Mouse (Mus musculus): ENCODE results near the gene Dlgap4. TPM values are rescaled to one million over a fixed set of nuclear protein-coding genes. Genes with fewer than 3 reads are reported as not detected.
A peak's percentile ranks its signal among the peaks of the same experiment; 100 is the strongest.

Dlgap4 gene
- polyA plus RNA-seq, 1 experiment from 2014 or later = 119 TPM

DNA sequence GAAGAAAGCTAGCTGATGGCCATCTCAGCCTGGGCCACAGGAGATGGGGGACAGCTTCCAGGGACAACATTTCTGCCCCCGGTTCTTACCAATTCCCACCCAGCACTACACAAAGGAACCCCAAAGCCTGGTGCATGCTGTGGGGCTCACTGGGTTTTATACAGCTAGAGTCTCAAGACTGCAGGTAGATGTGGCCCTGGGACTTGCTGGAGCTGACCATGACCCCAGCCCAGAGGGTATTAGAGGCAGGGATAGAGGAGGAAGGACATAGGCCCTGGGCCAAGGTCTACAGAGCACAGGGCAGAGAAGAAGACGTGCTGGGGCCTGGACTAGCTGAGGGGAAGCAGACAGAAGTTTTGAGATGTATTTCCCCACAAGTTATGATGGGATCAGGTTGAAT is 163.4 kb downstream of the Dlgap4 start:
- Histone ChIP-seq H3K4me3 (ENCODE audit: low read depth, low read length) (no peak overlapping the region), H3K9ac (replicated peaks; ENCODE audit: low read length) (no peak overlapping the region), H3K36me3 (replicated peaks; ENCODE audit: control insufficient read depth, insufficient read depth, low read depth, low read length) (no peaks in the 10 kb centered on the region), H3K9me3 (replicated peaks; ENCODE audit: control insufficient read depth, low read length) (no peaks in the 10 kb centered on the region), H3K4me2 (ENCODE audit: low read depth, low read length) (no peak overlapping the region), H3K27ac (replicated peaks; ENCODE audit: low read depth, low read length) (no peak overlapping the region), H3K27me3 (ENCODE audit: control insufficient read depth, insufficient read depth, low read length) (0 out of 2 replicates have a peak, but pooled peaks cover 3% of the 10 kb centered on the region), H3K4me1 (ENCODE audit: control insufficient read depth, insufficient read depth, low read length) (peaks cover 2% of the 10 kb centered on the region)
- no peak for DNase-seq (ENCODE audit: low spot score)
- no peak for ATAC-seq (replicated peaks; ENCODE audit: insufficient number of reproducible peaks, low FRiP score, low TSS enrichment, low read depth)
- WGBS = 91% methylated on average over 2 of the region's 2 CpGs

DNA sequence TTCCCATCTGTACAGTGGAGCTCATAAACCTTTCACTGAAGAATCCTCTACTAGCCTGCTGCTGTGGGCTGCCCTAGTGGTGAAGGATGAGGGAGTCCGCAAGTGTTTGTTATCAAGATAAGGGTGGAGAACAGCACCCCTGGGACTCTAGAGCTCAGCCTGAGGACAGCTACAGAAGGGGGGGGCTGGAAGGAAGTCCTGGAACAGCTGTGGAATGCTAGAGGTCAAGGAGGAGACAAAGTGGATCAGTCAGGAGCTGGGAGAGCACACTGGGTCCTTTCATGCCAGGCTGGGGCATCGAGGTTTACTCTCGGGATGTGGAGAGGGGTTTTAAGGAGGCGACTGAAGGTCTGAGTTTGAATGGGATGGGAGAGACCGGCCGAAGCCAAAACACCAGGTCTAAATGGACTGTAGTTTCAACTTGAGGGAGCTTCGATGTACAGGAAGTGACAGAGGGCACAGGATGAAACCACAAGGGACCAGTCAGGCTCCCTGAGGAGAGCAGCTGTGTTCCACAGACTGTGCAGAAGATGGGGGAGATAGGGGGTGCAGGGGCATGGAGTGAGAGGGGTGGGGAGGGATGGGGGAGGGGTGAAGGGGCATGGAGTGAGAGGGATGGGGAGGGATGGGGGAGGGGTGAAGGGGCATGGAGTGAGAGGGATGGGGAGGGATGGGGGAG is 164.0 kb downstream of the Dlgap4 start:
- Histone ChIP-seq H3K9me3 (replicated peaks; ENCODE audit: control insufficient read depth, low read length) (no peaks in the 10 kb centered on the region), H3K27me3 (ENCODE audit: control insufficient read depth, insufficient read depth, low read length) (0 out of 2 replicates have a peak, but pooled peaks cover 3% of the 10 kb centered on the region), H3K4me3 (ENCODE audit: low read depth, low read length) (no peak overlapping the region), H3K9ac (replicated peaks; ENCODE audit: low read length) (no peak overlapping the region), H3K4me2 (ENCODE audit: low read depth, low read length) (no peak overlapping the region), H3K36me3 (replicated peaks; ENCODE audit: control insufficient read depth, insufficient read depth, low read depth, low read length) (no peaks in the 10 kb centered on the region), H3K4me1 (ENCODE audit: control insufficient read depth, insufficient read depth, low read length) (peaks cover 2% of the 10 kb centered on the region), H3K27ac (replicated peaks; ENCODE audit: low read depth, low read length) (no peak overlapping the region)
- WGBS = 34% methylated on average over 7 of the region's 7 CpGs
- no peak for ATAC-seq (replicated peaks; ENCODE audit: insufficient number of reproducible peaks, low FRiP score, low TSS enrichment, low read depth)
- no peak for DNase-seq (ENCODE audit: low spot score)

DNA sequence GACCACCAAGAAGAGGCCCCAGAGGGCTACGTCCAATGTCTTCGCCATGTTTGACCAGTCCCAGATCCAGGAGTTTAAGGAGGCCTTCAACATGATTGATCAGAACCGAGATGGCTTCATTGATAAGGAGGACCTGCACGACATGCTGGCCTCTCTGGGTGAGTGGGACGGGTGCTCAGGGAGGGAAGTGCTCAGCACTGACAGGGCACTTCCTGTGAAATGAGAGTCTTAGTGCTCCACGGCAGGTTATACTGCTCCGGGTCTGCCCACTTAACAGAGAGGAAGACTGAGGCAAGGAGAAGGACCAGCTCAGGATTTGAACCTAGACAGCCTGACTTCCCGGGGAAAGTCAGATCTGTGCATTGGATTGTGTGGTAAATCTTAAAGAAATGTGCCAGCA is 165.1 kb downstream of the Dlgap4 start:
- Histone ChIP-seq H3K27ac (replicated peaks; ENCODE audit: low read depth, low read length) (no peak overlapping the region), H3K4me1 (ENCODE audit: control insufficient read depth, insufficient read depth, low read length) (peaks cover 2% of the 10 kb centered on the region)

DNA sequence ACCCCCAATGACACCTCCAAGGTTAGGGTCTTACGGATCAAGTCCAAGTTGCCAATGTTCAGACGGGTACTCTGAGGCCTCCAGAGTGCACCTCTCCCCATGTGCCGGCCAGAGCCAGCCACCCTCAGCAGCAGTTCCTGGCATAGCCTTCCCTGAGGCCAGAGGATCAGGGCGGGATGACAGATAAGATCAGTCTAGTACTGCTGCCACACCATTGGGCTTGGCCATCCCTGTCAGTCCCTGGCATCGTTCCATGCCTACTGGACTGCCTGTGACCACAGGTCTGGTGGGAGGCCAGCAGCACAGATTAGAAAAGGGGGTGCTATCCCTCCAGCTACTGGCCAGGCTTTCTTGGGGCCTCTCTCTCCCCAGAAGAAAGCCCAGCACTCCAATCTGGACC is 165.5 kb downstream of the Dlgap4 start:
- H3K4me3 ChIP-seq (ENCODE audit: low read depth, low read length) = no peak overlapping the region
- H3K4me2 ChIP-seq (ENCODE audit: low read depth, low read length) = no peak overlapping the region
- peaks cover 2% of the 10 kb centered on the region for H3K4me1 ChIP-seq (ENCODE audit: control insufficient read depth, insufficient read depth, low read length)
- DNase-seq (ENCODE audit: low spot score) (no peak), ATAC-seq (replicated peaks; ENCODE audit: insufficient number of reproducible peaks, low FRiP score, low TSS enrichment, low read depth) (no peak)
- H3K27ac ChIP-seq (replicated peaks; ENCODE audit: low read depth, low read length) = no peak overlapping the region
- no peaks in the 10 kb centered on the region for H3K9me3 ChIP-seq (replicated peaks; ENCODE audit: control insufficient read depth, low read length)
- H3K9ac ChIP-seq (replicated peaks; ENCODE audit: low read length) = no peak overlapping the region
- 0 out of 2 replicates have a peak, but pooled peaks cover 3% of the 10 kb centered on the region for H3K27me3 ChIP-seq (ENCODE audit: control insufficient read depth, insufficient read depth, low read length)
- WGBS = 69% methylated on average over 5 of the region's 5 CpGs
- no peaks in the 10 kb centered on the region for H3K36me3 ChIP-seq (replicated peaks; ENCODE audit: control insufficient read depth, insufficient read depth, low read depth, low read length)

More for the DNA sequence above, 165.1 kb downstream of the Dlgap4 start:
- no peak overlapping the region for H3K4me2 ChIP-seq (ENCODE audit: low read depth, low read length)
- no peak overlapping the region for H3K9ac ChIP-seq (replicated peaks; ENCODE audit: low read length)
- H3K9me3 ChIP-seq (replicated peaks; ENCODE audit: control insufficient read depth, low read length) = no peaks in the 10 kb centered on the region
- DNase-seq (ENCODE audit: low spot score) = no peak
- H3K36me3 ChIP-seq (replicated peaks; ENCODE audit: control insufficient read depth, insufficient read depth, low read depth, low read length) = no peaks in the 10 kb centered on the region
- no peak overlapping the region for H3K4me3 ChIP-seq (ENCODE audit: low read depth, low read length)
- 83% methylated on average over 8 of the region's 8 CpGs for WGBS
- no peak for ATAC-seq (replicated peaks; ENCODE audit: insufficient number of reproducible peaks, low FRiP score, low TSS enrichment, low read depth)
- H3K27me3 ChIP-seq (ENCODE audit: control insufficient read depth, insufficient read depth, low read length) = 0 out of 2 replicates have a peak, but pooled peaks cover 3% of the 10 kb centered on the region

DNA sequence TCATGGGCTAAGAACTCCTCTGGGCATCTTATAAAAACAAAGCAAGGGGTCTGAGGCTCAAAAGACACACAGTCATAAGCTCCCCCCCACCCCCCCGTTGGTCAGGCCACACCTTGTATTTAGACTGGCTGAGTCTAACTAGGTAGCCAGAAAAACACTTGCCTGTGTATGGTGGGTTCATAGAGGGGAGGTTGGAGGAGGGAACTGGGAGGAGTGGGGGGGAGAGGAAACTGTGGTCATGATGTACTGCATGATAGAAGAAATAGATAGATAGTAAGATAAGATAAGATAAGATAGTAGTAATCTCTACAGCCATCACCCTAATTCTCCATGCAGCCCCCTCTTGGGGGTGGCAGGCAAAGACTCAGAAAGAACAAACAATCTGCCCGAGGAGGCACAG is 166.0 kb downstream of the Dlgap4 start:
- Histone ChIP-seq H3K4me1 (ENCODE audit: control insufficient read depth, insufficient read depth, low read length) (peaks cover 2% of the 10 kb centered on the region), H3K27ac (replicated peaks; ENCODE audit: low read depth, low read length) (no peak overlapping the region), H3K36me3 (replicated peaks; ENCODE audit: control insufficient read depth, insufficient read depth, low read depth, low read length) (no peaks in the 10 kb centered on the region), H3K4me2 (ENCODE audit: low read depth, low read length) (no peak overlapping the region), H3K4me3 (ENCODE audit: low read depth, low read length) (no peak overlapping the region), H3K27me3 (ENCODE audit: control insufficient read depth, insufficient read depth, low read length) (0 out of 2 replicates have a peak, but pooled peaks cover 3% of the 10 kb centered on the region), H3K9me3 (replicated peaks; ENCODE audit: control insufficient read depth, low read length) (no peaks in the 10 kb centered on the region), H3K9ac (replicated peaks; ENCODE audit: low read length) (no peak overlapping the region)
- DNase-seq (ENCODE audit: low spot score) = no peak
- no peak for ATAC-seq (replicated peaks; ENCODE audit: insufficient number of reproducible peaks, low FRiP score, low TSS enrichment, low read depth)
- WGBS = 59% methylated on average over 2 of the region's 2 CpGs

DNA sequence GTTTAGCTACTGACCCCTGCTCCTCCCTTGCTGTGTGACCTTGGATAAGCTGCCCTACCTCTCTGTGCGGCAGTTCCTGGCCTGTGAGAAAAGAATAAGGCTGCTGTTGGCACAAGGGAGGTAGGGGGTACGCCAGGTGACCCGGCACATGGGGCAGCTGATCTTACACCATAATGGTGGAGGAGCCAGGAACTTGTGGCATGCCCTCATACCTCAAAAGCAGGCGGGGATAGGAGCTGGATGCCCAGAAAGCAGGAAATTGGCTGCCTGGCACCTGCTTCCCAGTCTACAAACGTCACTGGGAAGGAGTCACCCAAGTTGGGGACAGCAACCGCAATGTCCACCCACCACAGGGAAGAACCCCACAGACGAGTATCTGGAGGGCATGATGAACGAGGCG is 166.6 kb downstream of the Dlgap4 start:
- ATAC-seq (replicated peaks; ENCODE audit: insufficient number of reproducible peaks, low FRiP score, low TSS enrichment, low read depth) = no peak
- no peak overlapping the region for H3K4me2 ChIP-seq (ENCODE audit: low read depth, low read length)
- H3K27ac ChIP-seq (replicated peaks; ENCODE audit: low read depth, low read length) = no peak overlapping the region
- H3K9ac ChIP-seq (replicated peaks; ENCODE audit: low read length) = no peak overlapping the region
- H3K4me3 ChIP-seq (ENCODE audit: low read depth, low read length) = no peak overlapping the region
- no peak for DNase-seq (ENCODE audit: low spot score)
- H3K27me3 ChIP-seq (ENCODE audit: control insufficient read depth, insufficient read depth, low read length) = 0 out of 2 replicates have a peak, but pooled peaks cover 3% of the 10 kb centered on the region
- 70% methylated on average over 9 of the region's 9 CpGs for WGBS
- H3K4me1 ChIP-seq (ENCODE audit: control insufficient read depth, insufficient read depth, low read length) = no peaks in the 10 kb centered on the region
- H3K9me3 ChIP-seq (replicated peaks; ENCODE audit: control insufficient read depth, low read length) = no peaks in the 10 kb centered on the region
- no peaks in the 10 kb centered on the region for H3K36me3 ChIP-seq (replicated peaks; ENCODE audit: control insufficient read depth, insufficient read depth, low read depth, low read length)

DNA sequence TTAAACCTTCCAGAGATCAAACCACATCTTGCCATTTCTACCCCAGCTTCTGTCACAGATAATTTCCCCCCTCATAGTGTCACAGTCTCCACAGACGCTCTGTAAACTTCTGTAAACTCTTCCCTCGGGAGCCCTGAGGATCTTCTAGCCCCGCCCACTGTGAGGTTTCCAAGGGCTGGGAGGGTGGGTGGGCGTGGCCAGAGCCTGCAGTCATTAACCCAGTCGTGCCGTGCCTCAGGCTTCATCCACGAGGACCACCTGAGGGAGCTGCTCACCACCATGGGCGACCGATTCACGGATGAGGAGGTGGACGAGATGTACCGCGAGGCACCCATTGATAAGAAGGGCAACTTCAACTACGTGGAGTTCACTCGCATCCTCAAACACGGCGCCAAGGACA is 167.2 kb downstream of the Dlgap4 start:
- WGBS = 15% methylated on average over 17 of the region's 17 CpGs
- H3K4me2 ChIP-seq (ENCODE audit: low read depth, low read length) = no peak overlapping the region

DNA sequence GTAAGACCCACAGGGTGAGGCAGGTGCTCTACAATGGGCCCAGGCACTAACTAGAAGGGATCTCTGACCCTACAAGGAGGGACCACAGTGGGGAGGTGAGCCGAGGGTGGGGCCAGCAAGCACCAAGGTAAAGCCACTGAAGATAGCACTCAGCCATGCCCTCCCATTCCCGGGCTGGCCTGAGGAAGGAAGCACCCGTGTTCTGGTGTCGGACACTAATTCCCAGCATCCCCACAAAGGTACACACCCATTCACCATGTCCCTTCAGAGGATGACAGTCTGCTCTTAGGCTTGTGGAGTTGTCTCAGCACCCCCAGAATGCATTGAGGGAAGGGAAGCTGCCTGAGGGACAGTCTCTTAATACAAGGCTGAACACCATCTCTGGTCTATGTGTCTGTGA is 167.8 kb downstream of the Dlgap4 start:
- WGBS = 82% methylated on average over 4 of the region's 4 CpGs
- Histone ChIP-seq H3K27ac (replicated peaks; ENCODE audit: low read depth, low read length) (no peak overlapping the region), H3K9ac (replicated peaks; ENCODE audit: low read length) (no peak overlapping the region), H3K36me3 (replicated peaks; ENCODE audit: control insufficient read depth, insufficient read depth, low read depth, low read length) (no peaks in the 10 kb centered on the region), H3K27me3 (ENCODE audit: control insufficient read depth, insufficient read depth, low read length) (no peaks in the 10 kb centered on the region), H3K4me1 (ENCODE audit: control insufficient read depth, insufficient read depth, low read length) (no peaks in the 10 kb centered on the region), H3K9me3 (replicated peaks; ENCODE audit: control insufficient read depth, low read length) (no peaks in the 10 kb centered on the region), H3K4me2 (ENCODE audit: low read depth, low read length) (no peak overlapping the region), H3K4me3 (ENCODE audit: low read depth, low read length) (no peak overlapping the region)
- ATAC-seq (replicated peaks; ENCODE audit: insufficient number of reproducible peaks, low FRiP score, low TSS enrichment, low read depth) = peak; percentile 37; the same call in 1 of the 2 replicates
- no peak for DNase-seq (ENCODE audit: low spot score)

More for the DNA sequence above, 167.2 kb downstream of the Dlgap4 start:
- no peak overlapping the region for H3K4me3 ChIP-seq (ENCODE audit: low read depth, low read length)
- ATAC-seq (replicated peaks; ENCODE audit: insufficient number of reproducible peaks, low FRiP score, low TSS enrichment, low read depth) (peak; percentile 4; the same call in 1 of the 2 replicates), DNase-seq (ENCODE audit: low spot score) (peak; percentile 38)
- no peak overlapping the region for H3K9ac ChIP-seq (replicated peaks; ENCODE audit: low read length)
- no peaks in the 10 kb centered on the region for H3K36me3 ChIP-seq (replicated peaks; ENCODE audit: control insufficient read depth, insufficient read depth, low read depth, low read length)
- H3K27ac ChIP-seq (replicated peaks; ENCODE audit: low read depth, low read length) = no peak overlapping the region
- H3K9me3 ChIP-seq (replicated peaks; ENCODE audit: control insufficient read depth, low read length) = no peaks in the 10 kb centered on the region
- H3K27me3 ChIP-seq (ENCODE audit: control insufficient read depth, insufficient read depth, low read length) = 0 out of 2 replicates have a peak, but pooled peaks cover 3% of the 10 kb centered on the region
- no peaks in the 10 kb centered on the region for H3K4me1 ChIP-seq (ENCODE audit: control insufficient read depth, insufficient read depth, low read length)
